Mouse (Mus musculus) spleen, postnatal 36 days (tissue): Measurements from ENCODE around the gene Cdc73.
"Not testable (repeated sequence)": the region's sequence is repeated elsewhere in the genome, so short reads cannot be mapped to it uniquely, and the experiment has no call there.

Experiments
- DNase-seq, 2 experiments: peaks; one replicate each; pipeline ENCODE4 v3.0.0; 2022; ENCODE audit warnings: low spot score in 2 of 2, mixed read lengths in 1 of 2

The Cdc73 gene

DNA sequence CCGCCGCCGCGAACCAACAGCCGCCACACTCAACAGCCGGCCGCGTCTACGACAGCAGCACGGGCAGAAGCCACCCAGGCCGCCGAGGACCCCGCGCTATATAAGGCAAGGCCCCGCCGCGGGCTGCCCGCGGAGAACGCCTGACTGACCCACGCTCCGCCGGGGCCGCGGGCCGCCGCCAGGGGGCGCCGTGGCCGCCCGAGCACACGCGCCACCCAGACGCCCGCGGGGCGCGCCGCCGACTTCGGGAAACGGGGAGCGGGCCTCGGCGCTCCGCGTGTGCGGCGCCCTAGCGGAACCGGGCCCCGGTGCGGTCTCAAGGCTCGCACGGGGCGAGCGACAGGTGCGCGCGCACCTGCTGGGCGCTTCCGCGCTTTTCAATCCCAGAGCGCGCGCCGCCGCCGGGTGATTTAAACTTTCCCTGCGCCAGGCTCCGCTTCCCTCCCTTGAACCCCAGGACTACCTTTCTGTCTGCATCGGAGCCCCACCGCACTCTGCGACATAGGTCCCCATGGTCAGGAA, at the start of gene Cdc73:
TSS of gene Cdc73 (minus strand) at position 153 of the 522 bp plus-strand sequence.
- DNase-seq: peak; percentile 92

DNA sequence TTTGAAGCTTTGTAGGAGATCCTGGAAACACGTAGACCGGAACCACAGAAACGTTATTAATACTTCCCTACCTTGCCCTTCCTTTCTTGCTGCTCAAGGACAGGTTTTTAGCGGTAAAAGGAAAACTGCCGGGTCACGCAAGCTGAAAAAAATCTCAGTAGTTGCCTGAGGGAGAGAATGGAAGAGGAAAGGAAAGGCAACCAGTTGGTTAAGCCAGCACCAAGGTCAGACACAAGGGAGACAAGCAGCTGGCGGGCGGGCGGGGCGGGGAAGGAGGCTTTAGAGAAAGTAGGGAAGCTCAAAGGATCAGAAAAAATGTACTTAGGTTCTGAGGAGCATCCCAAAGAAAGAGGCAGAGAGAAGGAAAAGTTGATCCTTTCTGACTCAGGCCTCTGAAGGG, 43.2 kb upstream of the Cdc73 start:
- no peak for DNase-seq

DNA sequence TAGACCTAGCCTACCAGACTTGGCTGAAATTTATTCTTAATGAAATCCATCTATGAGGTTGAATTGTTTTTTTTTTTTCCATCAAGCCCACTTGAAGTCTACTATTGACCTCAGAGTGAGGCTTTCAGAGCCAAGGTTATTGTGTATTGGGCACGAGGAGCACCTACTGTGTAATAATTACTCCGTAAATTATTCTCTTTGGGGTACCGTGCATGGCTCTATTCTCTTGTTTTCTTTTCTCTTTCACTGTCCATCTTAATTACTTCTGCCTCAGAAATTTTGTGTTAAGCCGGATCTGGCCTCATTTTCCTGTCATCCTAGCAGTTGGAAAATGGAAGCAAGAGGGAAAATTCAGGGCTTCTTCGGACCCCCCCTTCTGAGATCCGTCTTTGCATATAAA, 39.5 kb upstream of the Cdc73 start:
- no peak for DNase-seq

- DNase-seq: no peak
These were observed 38.6 kb upstream of the Cdc73 start for GRCm38 (mm10) chr1:143741331-143741730.

DNA sequence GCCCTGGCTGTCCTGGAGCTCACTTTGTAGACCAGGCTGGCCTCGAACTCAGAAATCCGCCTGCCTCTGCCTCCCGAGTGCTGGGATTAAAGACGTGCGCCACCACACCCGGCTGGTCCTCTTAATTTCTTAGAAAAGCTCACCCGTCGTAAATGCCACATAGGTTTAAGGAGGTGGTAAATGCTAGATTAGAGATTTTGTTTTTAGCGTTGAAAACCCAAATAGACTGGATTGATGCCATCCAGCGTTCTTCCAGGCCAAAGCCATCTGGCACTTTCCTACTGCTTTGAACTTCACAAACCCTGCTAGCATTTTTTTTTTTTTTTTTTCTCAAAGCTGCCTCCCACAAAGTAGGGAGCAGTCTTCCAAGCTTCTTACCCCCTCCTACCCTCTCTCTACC, 37.9 kb upstream of the Cdc73 start:
- DNase-seq: no peak

DNA sequence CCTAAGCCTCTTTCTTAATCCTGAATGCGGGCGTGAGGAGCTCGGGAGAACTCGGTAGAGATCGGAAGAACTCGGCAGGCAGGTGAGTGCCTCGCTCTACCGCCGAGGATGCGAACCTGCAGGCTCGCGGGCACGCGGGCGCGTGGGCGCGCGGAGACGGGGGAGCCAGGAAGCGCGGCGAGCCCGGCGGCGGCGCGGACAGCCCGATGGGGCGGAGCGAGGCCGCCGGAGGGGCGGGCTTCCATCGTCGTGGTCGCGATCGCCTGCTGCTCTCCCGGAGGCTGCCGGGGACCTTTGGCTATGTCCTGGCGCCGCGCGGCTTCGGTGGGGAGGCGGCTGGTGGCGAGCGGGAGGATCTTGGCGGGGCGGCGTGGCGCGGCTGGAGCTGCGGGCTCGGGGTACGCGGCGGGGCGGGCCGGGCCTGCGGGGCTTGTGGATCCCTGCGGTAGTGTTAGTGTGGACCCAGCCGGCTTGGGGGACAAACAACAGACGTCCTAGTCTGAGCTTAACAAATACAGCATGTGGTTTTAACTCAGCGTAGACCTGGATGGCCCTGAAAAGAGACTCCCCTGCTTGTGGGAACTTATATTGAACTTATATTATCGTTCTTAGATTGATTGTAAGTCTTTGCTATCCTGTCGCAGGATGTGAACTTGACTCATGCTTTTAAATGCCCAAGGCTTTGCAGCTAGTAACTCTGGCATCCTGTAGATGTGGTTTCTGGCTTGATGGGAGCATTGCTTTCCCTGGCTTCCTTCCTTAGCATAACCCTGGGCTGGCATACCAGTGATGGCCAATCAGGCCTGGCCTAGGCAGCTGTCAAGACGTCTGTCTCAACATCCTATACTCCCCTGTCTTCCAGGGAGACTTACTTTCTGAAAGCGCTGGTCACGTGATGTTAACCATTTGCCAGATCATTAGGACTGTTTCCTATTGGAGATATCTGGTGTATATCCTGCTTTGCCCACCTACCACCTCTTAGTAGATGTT, 37.0 kb upstream of the Cdc73 start:
- DNase-seq: peak; percentile 90 to 92

- DNase-seq: peak in 1 of 2 experiments; percentile 9
These were observed 36.1 kb upstream of the Cdc73 start for GRCm38 (mm10) chr1:143738811-143739210.

DNA sequence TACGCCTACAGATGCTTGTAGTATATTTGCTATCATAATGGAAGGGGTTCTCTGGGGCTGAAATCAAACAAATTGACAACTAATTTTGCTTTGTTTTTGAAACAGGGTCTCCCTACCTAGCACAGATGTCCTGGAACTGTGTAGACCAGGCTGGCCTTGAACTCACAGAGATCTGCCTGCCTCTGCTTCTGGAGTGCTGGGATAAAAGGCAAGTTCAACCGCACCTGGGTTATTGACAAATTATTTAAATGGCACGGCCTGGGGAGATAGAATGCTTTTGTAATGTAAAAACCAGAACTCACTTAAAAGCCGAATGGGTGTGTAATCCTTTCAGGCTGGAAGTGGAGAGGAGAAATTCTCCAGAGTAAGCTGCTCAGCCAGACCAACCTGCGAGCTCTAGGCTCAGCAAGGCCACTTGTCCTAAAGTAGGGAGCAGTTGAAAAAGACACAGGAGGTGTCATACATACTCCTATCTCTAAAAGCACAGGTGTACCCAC, 31.3 kb upstream of the Cdc73 start:
- DNase-seq: no peak

DNA sequence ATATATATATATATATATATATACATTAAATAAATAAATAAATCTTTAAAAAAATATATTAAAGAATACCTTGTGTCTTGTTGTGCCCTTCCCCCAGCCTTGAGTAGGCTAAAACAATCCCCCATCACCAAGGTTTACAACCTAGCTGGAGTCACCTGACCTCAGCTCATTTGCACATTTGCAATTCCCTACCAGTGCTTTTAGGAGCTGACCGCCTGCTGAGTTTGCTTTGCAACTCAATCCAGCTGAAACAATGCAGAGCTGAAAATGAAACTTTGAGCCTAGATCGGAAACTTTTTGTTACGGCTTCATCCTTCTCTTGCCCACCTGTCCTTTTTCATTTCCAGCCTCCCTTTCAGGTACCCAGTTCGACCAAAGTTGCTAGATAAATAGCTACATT, 29.0 kb upstream of the Cdc73 start:
- DNase-seq: no peak

DNA sequence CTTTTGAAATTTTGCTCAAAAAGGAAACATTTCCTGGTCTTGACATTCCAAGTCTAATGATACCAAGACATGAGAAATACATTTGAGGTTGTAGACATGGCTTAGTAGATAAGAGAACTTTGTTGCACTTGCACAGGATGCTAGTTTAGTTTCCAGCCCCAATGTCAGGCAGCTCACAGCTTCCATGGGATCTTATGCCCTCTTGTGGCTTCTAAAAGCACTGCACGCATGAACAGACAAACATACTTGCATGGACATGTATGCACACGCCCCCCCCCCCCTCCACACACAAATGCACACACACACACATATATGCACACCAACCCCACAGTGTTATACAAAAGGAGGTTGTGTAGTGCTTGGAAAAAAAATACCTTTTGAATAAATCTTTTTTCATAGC, 28.2 kb upstream of the Cdc73 start:
- DNase-seq: peak in 1 of 2 experiments; percentile 11

- no peak for DNase-seq
These were observed 25.2 kb upstream of the Cdc73 start for GRCm38 (mm10) chr1:143727701-143728445.

DNA sequence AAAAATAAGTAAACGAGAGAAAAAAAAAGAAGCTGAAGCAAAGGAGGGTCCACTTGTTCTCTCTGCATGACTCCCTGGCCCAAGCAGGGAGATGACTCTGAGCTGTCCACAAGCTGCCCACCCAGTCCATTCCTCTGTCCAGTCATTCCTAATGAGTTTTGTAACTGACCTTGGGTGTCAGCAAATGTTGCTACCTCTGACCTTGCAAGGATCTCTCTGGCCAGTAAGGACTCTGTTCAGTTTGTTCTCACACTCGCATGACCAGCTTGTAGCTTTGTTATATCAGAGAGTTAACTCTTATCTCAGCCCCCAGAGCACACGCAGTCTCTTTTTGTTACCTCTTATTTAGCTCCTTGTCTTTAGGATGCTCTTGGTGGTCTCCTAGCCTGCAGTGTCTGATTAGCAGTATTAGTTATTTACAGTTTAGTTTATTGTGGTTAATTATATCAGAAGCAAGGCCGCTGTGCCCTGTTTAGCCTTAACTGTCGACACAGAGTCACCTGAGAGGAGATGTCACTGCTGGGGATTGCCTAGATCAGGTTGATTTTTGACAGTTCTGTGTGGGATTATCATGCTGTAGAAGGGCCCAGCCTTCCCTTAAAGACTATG, 21.9 kb upstream of the Cdc73 start:
- no peak for DNase-seq

GRCm38 (mm10) chr1:143716038-143716437, 13.3 kb upstream of the Cdc73 start, which contains the start of gene Glrx2:
TSS of gene Glrx2 (plus strand) at chr1:143716338.
- DNase-seq: not testable (repeated sequence)

DNA sequence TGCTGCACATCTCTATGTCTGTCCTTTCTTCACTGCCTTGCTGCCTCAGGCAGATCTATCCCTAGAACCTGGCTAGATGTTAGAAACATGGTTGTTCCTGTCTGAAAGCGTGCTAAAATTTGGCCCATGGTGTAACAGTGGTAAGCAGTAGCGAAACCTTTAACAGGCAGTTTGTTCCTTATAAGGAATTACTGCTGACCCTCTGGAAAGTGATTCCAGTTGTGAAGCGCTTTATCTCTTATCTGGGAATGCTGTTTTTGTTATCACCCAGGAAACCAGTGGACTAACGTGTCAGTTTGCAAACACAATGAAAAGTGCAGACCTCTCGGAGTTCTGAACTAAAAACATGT, 7.9 kb upstream of the Cdc73 start:
- DNase-seq: no peak

- no peak for DNase-seq
These were observed 7.4 kb upstream of the Cdc73 start for GRCm38 (mm10) chr1:143709966-143710626.

GRCm38 (mm10) chr1:143708361-143708760, 5.7 kb upstream of the Cdc73 start:
- no peak for DNase-seq

DNA sequence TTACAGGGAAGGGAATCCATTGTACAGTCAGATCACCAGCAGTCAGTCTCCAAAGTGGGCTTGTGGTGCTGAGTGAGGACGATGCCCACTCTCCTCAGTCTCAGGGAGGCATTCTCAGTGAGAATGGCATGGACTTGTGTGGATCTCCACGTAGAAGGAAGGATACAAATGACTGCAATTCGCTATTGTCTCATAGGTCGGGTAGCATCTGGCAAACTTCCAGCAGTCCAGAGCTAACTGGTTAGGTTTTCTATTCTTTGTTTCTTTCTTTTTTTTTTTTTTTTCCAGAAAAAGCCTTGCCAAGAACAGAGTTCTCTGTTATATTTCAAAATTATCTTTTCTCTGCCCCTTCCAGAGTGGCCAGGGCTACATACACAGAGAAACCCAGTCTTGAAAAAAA, 4.3 kb upstream of the Cdc73 start:
- DNase-seq: no peak

GRCm38 (mm10) chr1:143702141-143702740, 452 bp downstream of the Cdc73 start:
- peak in 1 of 2 experiments; percentile 1 for DNase-seq

GRCm38 (mm10) chr1:143701736-143702135, 957 bp downstream of the Cdc73 start:
- DNase-seq: no peak

DNA sequence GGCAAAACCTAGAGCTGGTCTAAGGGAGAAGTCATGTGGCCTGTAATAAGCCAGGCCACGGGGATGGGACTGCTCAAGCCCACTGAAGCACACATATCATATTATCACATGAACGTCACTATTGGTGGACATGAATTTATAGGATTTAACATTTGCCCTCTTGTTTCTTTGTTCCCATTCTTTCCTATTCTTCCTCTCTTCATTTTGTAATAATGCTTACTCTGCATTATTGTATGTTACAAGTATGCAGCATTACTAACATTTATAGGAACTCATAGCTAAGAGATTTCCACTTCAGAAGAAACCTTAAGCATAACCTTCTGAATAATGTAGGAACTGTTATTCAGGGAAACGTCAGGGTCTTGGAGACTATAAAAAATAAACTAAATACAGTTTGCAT, 17.8 kb downstream of the Cdc73 start:
- no peak for DNase-seq

GRCm38 (mm10) chr1:143681108-143681507, 21.6 kb downstream of the Cdc73 start:
- DNase-seq: no peak
